Mouse (Mus musculus) frontal cortex, adult 2 months (tissue): ENCODE results near the gene Vmn1r127. TPM values are rescaled to one million over a fixed set of nuclear protein-coding genes. Genes with fewer than 3 reads are reported as not detected.
"Not testable (repeated sequence)": the region's sequence is repeated elsewhere in the genome, so short reads cannot be mapped to it uniquely, and the experiment has no call there.

Experiments used
- DNase-seq, 2 experiments: peaks; one replicate each; pipeline ENCODE4 v3.0.0; 2022; ENCODE audit warnings: low spot score in 1 of 2; ENCODE audit errors: extremely low spot score in 1 of 2
- polyA plus RNA-seq: library from polyadenylated mRNA; depleted of rRNA; stranded (reverse); fragments of >200 nt; gene quantifications from 2 replicates; pipeline ENCODE4 v1.2.3, GENCODE M21; 2012; rRNA removed

Gene Vmn1r127
- not detected in 2 replicates for polyA plus RNA-seq

DNA sequence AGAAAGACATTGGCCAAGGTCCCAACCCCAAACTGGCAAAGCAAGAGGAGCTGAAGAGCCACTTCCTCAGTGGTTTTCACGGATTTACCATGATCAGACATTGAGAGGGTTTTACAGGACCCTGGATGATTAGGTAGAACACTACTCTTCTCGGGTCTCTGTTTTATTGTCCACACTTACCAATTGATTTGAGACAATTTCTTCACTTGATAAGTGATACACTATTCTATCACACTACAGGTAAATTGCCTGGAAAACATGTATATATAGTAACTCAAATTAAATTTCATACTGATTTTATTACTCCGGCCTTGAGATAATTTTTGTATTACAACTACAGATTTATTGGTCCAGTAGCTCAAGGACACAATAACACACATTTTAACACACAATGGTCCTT, at the start of gene Vmn1r127:
Vmn1r127 (minus strand) TSS at position 101 of the 400 bp plus-strand sequence.
- DNase-seq = not testable (repeated sequence)

DNA sequence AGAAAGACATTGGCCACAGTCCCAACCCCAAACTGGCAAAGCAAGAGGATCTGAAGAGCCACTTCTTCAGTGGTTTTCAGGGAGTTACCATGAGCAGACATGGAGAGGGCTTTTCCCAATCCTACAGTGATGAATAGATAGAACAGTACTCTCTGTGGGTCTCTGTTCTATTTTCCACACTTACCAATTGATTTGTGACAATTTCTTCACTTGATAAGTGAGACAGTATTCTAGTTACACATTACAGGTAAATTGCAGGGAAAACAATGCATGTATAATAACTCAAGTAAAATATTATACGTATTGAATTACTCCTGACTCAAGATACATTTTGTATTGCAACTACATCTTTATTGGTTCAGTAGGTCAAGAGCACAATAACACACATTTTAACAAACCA, 41.5 kb upstream of the Vmn1r127 start, which contains the start of gene Vmn1r129:
Vmn1r129 (minus strand) TSS at position 101 of the 400 bp plus-strand sequence.
- not testable (repeated sequence) for DNase-seq

DNA sequence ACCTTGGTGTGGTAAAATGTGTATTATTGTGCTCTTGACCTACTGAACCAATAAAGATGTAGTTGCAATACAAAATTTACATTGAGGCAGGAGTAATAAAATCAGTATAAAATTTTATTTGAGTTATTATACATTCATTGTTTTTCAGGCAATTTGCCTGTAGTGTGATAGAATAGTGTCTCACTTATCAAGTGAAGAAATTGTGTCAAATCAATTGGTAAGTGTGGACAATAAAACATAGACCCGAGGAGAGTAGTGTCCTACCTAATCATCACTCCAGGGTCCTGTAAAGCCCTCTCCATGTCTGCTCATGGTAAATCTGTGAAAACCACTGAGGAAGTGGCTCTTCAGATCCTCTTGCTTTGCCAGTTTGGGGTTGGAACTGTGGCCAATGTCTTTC, 29.4 kb upstream of the Vmn1r127 start, which contains the start of gene Vmn1r128:
Vmn1r128 (plus strand) TSS at position 301 of the 400 bp plus-strand sequence.
- not testable (repeated sequence) for DNase-seq

DNA sequence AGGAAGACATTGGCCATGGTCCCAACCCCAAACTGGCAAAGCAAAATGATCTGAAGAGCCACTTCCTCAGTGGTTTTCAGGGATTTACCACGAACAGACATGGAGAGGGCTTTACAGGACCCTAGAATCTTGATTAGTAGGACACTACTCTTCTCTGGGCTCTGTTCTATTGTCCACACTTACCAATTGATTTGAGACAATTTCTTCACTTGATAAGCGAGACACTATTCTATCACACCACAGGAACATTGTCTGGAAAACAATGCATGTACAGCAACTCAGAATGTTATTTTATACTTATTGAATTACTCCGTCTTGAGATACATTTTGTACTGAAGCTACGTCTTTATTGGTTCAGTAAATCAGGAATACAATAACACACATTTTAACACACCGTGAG, 18.3 kb downstream of the Vmn1r127 start, which contains the start of gene Vmn1r126:
Vmn1r126 (minus strand) TSS at position 101 of the 400 bp plus-strand sequence.
- not testable (repeated sequence) for DNase-seq

DNA sequence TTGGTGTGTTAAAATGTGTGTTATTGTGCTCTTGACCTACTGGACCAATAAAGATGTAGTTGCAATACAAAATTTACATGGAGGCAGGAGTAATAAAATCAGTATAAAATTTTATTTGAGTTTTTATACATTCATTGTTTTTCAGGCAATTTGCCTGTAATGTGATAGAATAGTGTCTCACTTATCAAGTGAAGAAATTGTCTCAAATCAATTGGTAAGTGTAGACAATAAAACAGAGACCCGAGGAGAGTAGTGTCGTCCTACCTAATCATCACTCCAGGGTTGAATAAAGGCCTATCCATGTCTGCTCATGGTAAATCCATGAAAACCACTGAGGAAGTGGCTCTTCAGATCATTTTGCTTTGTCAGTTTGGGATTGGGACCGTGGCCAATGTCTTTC, 47.8 kb downstream of the Vmn1r127 start, which contains the start of gene Vmn1r125:
Vmn1r125 (plus strand) TSS at position 301 of the 400 bp plus-strand sequence.
- DNase-seq = not testable (repeated sequence)

Other genes with a start within 250 kb of the Vmn1r127 start
- gene Vmn1r121, start 221.3 kb downstream of the Vmn1r127 start, polyA plus RNA-seq = not detected in 2 replicates
- not detected in 2 replicates for gene Vmn1r122, start 185.7 kb downstream of the Vmn1r127 start, polyA plus RNA-seq
- gene Vmn1r123, start 157.7 kb downstream of the Vmn1r127 start, polyA plus RNA-seq = not detected in 2 replicates
- not detected in 2 replicates for gene Gm5157, start 129.4 kb downstream of the Vmn1r127 start, polyA plus RNA-seq
- gene Vmn1r124, start 59.2 kb downstream of the Vmn1r127 start, polyA plus RNA-seq = not detected in 2 replicates
- gene Vmn1r125, start 47.7 kb downstream of the Vmn1r127 start, polyA plus RNA-seq = not detected in 2 replicates
- gene Vmn1r126, start 18.4 kb downstream of the Vmn1r127 start, polyA plus RNA-seq = not detected in 2 replicates
- not detected in 2 replicates for gene Vmn1r128, start 29.5 kb upstream of the Vmn1r127 start, polyA plus RNA-seq
- not detected in 2 replicates for gene Vmn1r129, start 41.4 kb upstream of the Vmn1r127 start, polyA plus RNA-seq
- not detected in 2 replicates for gene Gm6882, start 112.9 kb upstream of the Vmn1r127 start, polyA plus RNA-seq
- not detected in 2 replicates for gene Vmn1r130, start 191.9 kb upstream of the Vmn1r127 start, polyA plus RNA-seq
- not detected in 2 replicates for gene Vmn1r131, start 226.2 kb upstream of the Vmn1r127 start, polyA plus RNA-seq